In genomic region chr5:146859246-146859645, GRCm38 (mm10) we compare ENCODE assay signal across 12 mouse cellular contexts.
"Had no signal": no experiment of that assay in that cellular context is flagged by ENCODE, and none has a peak within 500 bp of the region (broad histone marks: within the 10 kb centered on the region; RNA-seq: fewer than 3 reads in every experiment).

No protein-coding gene starts in this region.

- H3K4me2 ChIP-seq: liver, embryonic 11.5 days; liver, embryonic 15.5 days; midbrain, embryonic 15.5 days had no signal

- H3K4me1 ChIP-seq: limb, embryonic 10.5 days; liver, embryonic 15.5 days; midbrain, embryonic 15.5 days had no signal

- DNase-seq: kidney, postnatal 10 days; kidney, postnatal 4 days; lung, adult 2 months; lung, postnatal 36 days; thymus, postnatal 4 days had no signal

- H3K36me3 ChIP-seq: limb, embryonic 10.5 days; liver, embryonic 15.5 days; midbrain, embryonic 15.5 days had no signal

- H3K27ac ChIP-seq: left cerebral cortex, adult 2 months; limb, embryonic 10.5 days; liver, embryonic 15.5 days; midbrain, embryonic 15.5 days; stomach, postnatal 0 days had no signal

- H3K27me3 ChIP-seq: liver, embryonic 15.5 days; midbrain, embryonic 15.5 days had no signal

- H3K9ac ChIP-seq: liver, embryonic 15.5 days; midbrain, embryonic 15.5 days had no signal

- H3K4me3 ChIP-seq: left cerebral cortex, adult 2 months; limb, embryonic 10.5 days; liver, embryonic 15.5 days; midbrain, embryonic 15.5 days had no signal

- ATAC-seq: lung, postnatal 0 days; midbrain, embryonic 15.5 days had no signal

- H3K9me3 ChIP-seq: limb, embryonic 10.5 days; midbrain, embryonic 15.5 days had no signal
